Mouse (Mus musculus): ENCODE measurements at regions not wholly inside any gene's neighbourhood (a gene's known extent, or its start where the extent isn't known, plus 50 kb on each side); places are given as distances from the start of the nearest gene placed in this dataset.
A peak's percentile ranks its signal among the peaks of the same experiment; 100 is the strongest.

DNA sequence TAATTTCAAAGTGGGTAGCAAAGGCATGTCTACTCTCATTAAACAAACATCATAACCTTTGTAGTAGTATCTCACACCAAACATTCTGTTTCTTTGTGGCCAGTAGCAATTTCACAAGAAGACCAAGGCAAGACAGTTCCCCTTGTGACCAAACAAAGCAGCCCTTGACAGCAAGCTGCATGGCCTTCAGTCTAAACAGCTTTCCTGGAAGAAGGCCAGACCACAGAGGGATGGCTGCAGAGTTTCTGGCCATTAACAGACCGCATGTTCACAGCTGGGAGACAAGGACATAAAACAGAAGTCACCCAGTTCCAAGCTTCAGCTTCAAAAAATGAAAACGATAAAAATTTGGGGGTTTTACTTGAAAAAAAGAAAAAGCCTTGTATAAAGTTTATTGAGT lies 1040.0 kb downstream of the Slc16a7 start:
- Histone ChIP-seq H3ac (ENCODE audit: control insufficient read depth, insufficient read length, low read depth) (no peak overlapping the region), H3K79me3 (ENCODE audit: low read depth) (no peaks in the 10 kb centered on the region), H3K4me3 (ENCODE audit: insufficient read depth, poor library complexity, severe bottlenecking) (no peak overlapping the region), H3K36me3 (ENCODE audit: control insufficient read depth, insufficient read depth) (no peaks in the 10 kb centered on the region), H3K79me2 (ENCODE audit: control insufficient read depth, insufficient read depth) (no peaks in the 10 kb centered on the region), H3K27me3 (ENCODE audit: control insufficient read depth, insufficient read depth, insufficient read length) (no peaks in the 10 kb centered on the region)
- TF ChIP-seq CTCF (IDR thresholded peaks at IDR 0.05; ENCODE audit: control insufficient read depth, insufficient read depth, insufficient read length) (no peak), MYOG (IDR thresholded peaks at IDR 0.05; ENCODE audit: control insufficient read depth, extremely low read depth, insufficient read length) (no peak), CEBPB (IDR thresholded peaks at IDR 0.05; ENCODE audit: low read depth) (peak; percentile 15), USF1 (IDR thresholded peaks at IDR 0.05; ENCODE audit: low read depth) (no peak), MYOD1 (IDR thresholded peaks at IDR 0.05; ENCODE audit: control insufficient read depth, insufficient read length, low read depth) (peak; percentile 53), FOSL1 (IDR thresholded peaks at IDR 0.05; ENCODE audit: insufficient read depth, low read length, poor library complexity, severe bottlenecking) (no peak), MAX (IDR thresholded peaks at IDR 0.05) (no peak)

DNA sequence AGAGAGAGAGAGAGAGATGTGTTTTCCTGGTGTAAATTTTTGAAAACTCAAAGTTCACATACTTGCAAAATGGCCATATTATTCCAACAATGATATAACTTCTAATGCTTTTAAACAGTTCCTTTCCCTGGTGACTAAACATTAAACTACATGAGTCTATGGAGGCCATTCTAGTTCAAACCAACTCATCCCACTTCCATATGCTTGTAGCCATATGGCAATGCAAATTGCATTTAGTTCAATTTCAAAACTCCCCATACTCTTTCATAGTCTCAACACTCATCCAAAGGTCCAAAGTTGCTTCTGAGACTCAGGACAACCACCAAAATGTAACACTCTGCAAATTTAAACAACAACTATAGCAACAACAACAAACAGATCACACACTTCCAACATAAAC lies 1026.5 kb downstream of the Slc16a7 start:
- Histone ChIP-seq H3K27me3 (ENCODE audit: control insufficient read depth, insufficient read depth, insufficient read length) (no peaks in the 10 kb centered on the region), H3K79me2 (ENCODE audit: control insufficient read depth, insufficient read depth) (no peaks in the 10 kb centered on the region), H3K79me3 (ENCODE audit: low read depth) (no peaks in the 10 kb centered on the region), H3ac (ENCODE audit: control insufficient read depth, insufficient read length, low read depth) (no peak overlapping the region), H3K4me3 (ENCODE audit: insufficient read depth, poor library complexity, severe bottlenecking) (no peak overlapping the region), H3K36me3 (ENCODE audit: control insufficient read depth, insufficient read depth) (no peaks in the 10 kb centered on the region)
- TF ChIP-seq USF1 (IDR thresholded peaks at IDR 0.05; ENCODE audit: low read depth) (no peak), MAX (IDR thresholded peaks at IDR 0.05) (no peak), CTCF (IDR thresholded peaks at IDR 0.05; ENCODE audit: control insufficient read depth, insufficient read depth, insufficient read length) (no peak), MYOG (IDR thresholded peaks at IDR 0.05; ENCODE audit: control insufficient read depth, extremely low read depth, insufficient read length) (no peak), CEBPB (IDR thresholded peaks at IDR 0.05; ENCODE audit: low read depth) (no peak), FOSL1 (IDR thresholded peaks at IDR 0.05; ENCODE audit: insufficient read depth, low read length, poor library complexity, severe bottlenecking) (no peak), MYOD1 (IDR thresholded peaks at IDR 0.05; ENCODE audit: control insufficient read depth, insufficient read length, low read depth) (no peak)

- no peak for TF ChIP-seq MYOG (IDR thresholded peaks at IDR 0.05; ENCODE audit: control insufficient read depth, extremely low read depth, insufficient read length)
- TF ChIP-seq MYOD1 (IDR thresholded peaks at IDR 0.05; ENCODE audit: control insufficient read depth, insufficient read length, low read depth), result peak; percentile 73
- Histone ChIP-seq H3K27me3 (ENCODE audit: control insufficient read depth, insufficient read depth, insufficient read length) (no peaks in the 10 kb centered on the region), H3K79me2 (ENCODE audit: control insufficient read depth, insufficient read depth) (no peaks in the 10 kb centered on the region), H3ac (ENCODE audit: control insufficient read depth, insufficient read length, low read depth) (no peak overlapping the region), H3K4me3 (ENCODE audit: insufficient read depth, poor library complexity, severe bottlenecking) (no peak overlapping the region), H3K79me3 (ENCODE audit: low read depth) (no peaks in the 10 kb centered on the region), H3K36me3 (ENCODE audit: control insufficient read depth, insufficient read depth) (no peaks in the 10 kb centered on the region)
These were observed 1018.3 kb downstream of the Slc16a7 start for GRCm38 (mm10) chr10:124370994-124371393.

DNA sequence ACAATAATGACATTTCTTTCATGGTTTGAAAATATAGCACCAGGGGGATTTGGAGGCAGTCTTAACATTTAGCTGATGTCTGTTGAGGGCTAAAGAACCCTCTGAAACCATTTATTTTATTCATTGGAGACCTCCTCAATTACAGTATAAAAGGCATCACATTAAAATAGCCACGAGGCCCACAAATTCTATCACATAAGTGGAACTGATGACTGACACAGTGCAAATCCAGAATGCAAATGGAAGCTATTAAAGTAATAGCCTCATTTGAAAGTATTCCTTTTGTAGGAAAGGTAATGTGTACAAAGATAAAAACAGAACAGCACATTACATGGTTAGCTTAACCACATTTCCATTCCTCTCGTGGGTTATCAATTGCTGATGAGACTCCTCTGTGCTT lies 986.6 kb downstream of the Slc16a7 start:
- Histone ChIP-seq H3K4me3 (ENCODE audit: insufficient read depth, poor library complexity, severe bottlenecking) (no peak overlapping the region), H3K79me2 (ENCODE audit: control insufficient read depth, insufficient read depth) (no peaks in the 10 kb centered on the region), H3K27me3 (ENCODE audit: control insufficient read depth, insufficient read depth, insufficient read length) (no peaks in the 10 kb centered on the region), H3K79me3 (ENCODE audit: low read depth) (no peaks in the 10 kb centered on the region), H3ac (ENCODE audit: control insufficient read depth, insufficient read length, low read depth) (no peak overlapping the region), H3K36me3 (ENCODE audit: control insufficient read depth, insufficient read depth) (no peaks in the 10 kb centered on the region)
- TF ChIP-seq FOSL1 (IDR thresholded peaks at IDR 0.05; ENCODE audit: insufficient read depth, low read length, poor library complexity, severe bottlenecking), result no peak
- TF ChIP-seq MAX (IDR thresholded peaks at IDR 0.05), result no peak
- no peak for TF ChIP-seq CEBPB (IDR thresholded peaks at IDR 0.05; ENCODE audit: low read depth)
- no peak for TF ChIP-seq MYOG (IDR thresholded peaks at IDR 0.05; ENCODE audit: control insufficient read depth, extremely low read depth, insufficient read length)
- TF ChIP-seq USF1 (IDR thresholded peaks at IDR 0.05; ENCODE audit: low read depth), result no peak
- TF ChIP-seq CTCF (IDR thresholded peaks at IDR 0.05; ENCODE audit: control insufficient read depth, insufficient read depth, insufficient read length), result no peak
- TF ChIP-seq MYOD1 (IDR thresholded peaks at IDR 0.05; ENCODE audit: control insufficient read depth, insufficient read length, low read depth), result no peak

GRCm38 (mm10) chr10:124409633-124410032 lies 979.6 kb downstream of the Slc16a7 start:
- H3K36me3 ChIP-seq (ENCODE audit: control insufficient read depth, insufficient read depth), result no peaks in the 10 kb centered on the region
- H3K27me3 ChIP-seq (ENCODE audit: control insufficient read depth, insufficient read depth, insufficient read length), result no peaks in the 10 kb centered on the region
- H3K4me3 ChIP-seq (ENCODE audit: insufficient read depth, poor library complexity, severe bottlenecking), result no peak overlapping the region
- H3K79me3 ChIP-seq (ENCODE audit: low read depth), result no peaks in the 10 kb centered on the region
- H3ac ChIP-seq (ENCODE audit: control insufficient read depth, insufficient read length, low read depth), result no peak overlapping the region
- no peaks in the 10 kb centered on the region for H3K79me2 ChIP-seq (ENCODE audit: control insufficient read depth, insufficient read depth)
- TF ChIP-seq USF1 (IDR thresholded peaks at IDR 0.05; ENCODE audit: low read depth), result no peak
- no peak for TF ChIP-seq CEBPB (IDR thresholded peaks at IDR 0.05; ENCODE audit: low read depth)
- TF ChIP-seq CTCF (IDR thresholded peaks at IDR 0.05; ENCODE audit: control insufficient read depth, insufficient read depth, insufficient read length), result no peak
- TF ChIP-seq FOSL1 (IDR thresholded peaks at IDR 0.05; ENCODE audit: insufficient read depth, low read length, poor library complexity, severe bottlenecking), result no peak
- TF ChIP-seq MAX (IDR thresholded peaks at IDR 0.05), result no peak
- TF ChIP-seq MYOG (IDR thresholded peaks at IDR 0.05; ENCODE audit: control insufficient read depth, extremely low read depth, insufficient read length), result no peak
- no peak for TF ChIP-seq MYOD1 (IDR thresholded peaks at IDR 0.05; ENCODE audit: control insufficient read depth, insufficient read length, low read depth)

DNA sequence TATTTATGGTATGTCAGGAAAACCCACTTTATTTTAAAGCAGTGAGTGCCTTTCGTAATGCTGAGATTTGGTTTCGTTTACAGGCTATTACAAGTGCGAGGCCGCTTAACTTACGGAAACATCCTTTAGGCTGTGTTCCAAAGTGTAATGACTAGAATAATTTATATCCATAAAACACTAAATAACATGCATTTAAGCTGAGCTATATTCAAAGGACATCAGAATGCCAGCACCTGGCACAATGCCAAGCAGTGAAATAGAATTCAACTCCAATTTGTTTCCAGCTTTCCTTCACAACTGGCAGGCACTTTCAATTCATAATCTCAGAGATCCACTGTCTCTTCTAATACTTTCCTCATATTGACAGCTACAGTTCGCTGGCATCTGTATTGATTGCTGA lies 972.7 kb downstream of the Slc16a7 start:
- Histone ChIP-seq H3K36me3 (ENCODE audit: control insufficient read depth, insufficient read depth) (no peaks in the 10 kb centered on the region), H3K79me2 (ENCODE audit: control insufficient read depth, insufficient read depth) (no peaks in the 10 kb centered on the region), H3K79me3 (ENCODE audit: low read depth) (no peaks in the 10 kb centered on the region), H3K27me3 (ENCODE audit: control insufficient read depth, insufficient read depth, insufficient read length) (no peaks in the 10 kb centered on the region), H3K4me3 (ENCODE audit: insufficient read depth, poor library complexity, severe bottlenecking) (no peak overlapping the region), H3ac (ENCODE audit: control insufficient read depth, insufficient read length, low read depth) (no peak overlapping the region)
- TF ChIP-seq MYOD1 (IDR thresholded peaks at IDR 0.05; ENCODE audit: control insufficient read depth, insufficient read length, low read depth) (no peak), MYOG (IDR thresholded peaks at IDR 0.05; ENCODE audit: control insufficient read depth, extremely low read depth, insufficient read length) (no peak), USF1 (IDR thresholded peaks at IDR 0.05; ENCODE audit: low read depth) (no peak), MAX (IDR thresholded peaks at IDR 0.05) (no peak), CTCF (IDR thresholded peaks at IDR 0.05; ENCODE audit: control insufficient read depth, insufficient read depth, insufficient read length) (no peak), FOSL1 (IDR thresholded peaks at IDR 0.05; ENCODE audit: insufficient read depth, low read length, poor library complexity, severe bottlenecking) (no peak)

Data from C2C12 (cell line).